Mouse (Mus musculus) kidney, adult 9 months (tissue): Measurements from ENCODE around the gene 4833427G06Rik.

Source experiments
- DNase-seq: peaks from one replicate; pipeline ENCODE4 v3.0.0; 2022

The 4833427G06Rik gene

GRCm38 (mm10) chr9:51060601-51061000 is 41.3 kb downstream of the 4833427G06Rik start, which contains the start of gene Btg4:
Gene Btg4 (plus strand): TSS chr9:51060901.
- DNase-seq = no peak

- no peak for DNase-seq
These were observed 42.8 kb downstream of the 4833427G06Rik start for GRCm38 (mm10) chr9:51058951-51059521.

DNA sequence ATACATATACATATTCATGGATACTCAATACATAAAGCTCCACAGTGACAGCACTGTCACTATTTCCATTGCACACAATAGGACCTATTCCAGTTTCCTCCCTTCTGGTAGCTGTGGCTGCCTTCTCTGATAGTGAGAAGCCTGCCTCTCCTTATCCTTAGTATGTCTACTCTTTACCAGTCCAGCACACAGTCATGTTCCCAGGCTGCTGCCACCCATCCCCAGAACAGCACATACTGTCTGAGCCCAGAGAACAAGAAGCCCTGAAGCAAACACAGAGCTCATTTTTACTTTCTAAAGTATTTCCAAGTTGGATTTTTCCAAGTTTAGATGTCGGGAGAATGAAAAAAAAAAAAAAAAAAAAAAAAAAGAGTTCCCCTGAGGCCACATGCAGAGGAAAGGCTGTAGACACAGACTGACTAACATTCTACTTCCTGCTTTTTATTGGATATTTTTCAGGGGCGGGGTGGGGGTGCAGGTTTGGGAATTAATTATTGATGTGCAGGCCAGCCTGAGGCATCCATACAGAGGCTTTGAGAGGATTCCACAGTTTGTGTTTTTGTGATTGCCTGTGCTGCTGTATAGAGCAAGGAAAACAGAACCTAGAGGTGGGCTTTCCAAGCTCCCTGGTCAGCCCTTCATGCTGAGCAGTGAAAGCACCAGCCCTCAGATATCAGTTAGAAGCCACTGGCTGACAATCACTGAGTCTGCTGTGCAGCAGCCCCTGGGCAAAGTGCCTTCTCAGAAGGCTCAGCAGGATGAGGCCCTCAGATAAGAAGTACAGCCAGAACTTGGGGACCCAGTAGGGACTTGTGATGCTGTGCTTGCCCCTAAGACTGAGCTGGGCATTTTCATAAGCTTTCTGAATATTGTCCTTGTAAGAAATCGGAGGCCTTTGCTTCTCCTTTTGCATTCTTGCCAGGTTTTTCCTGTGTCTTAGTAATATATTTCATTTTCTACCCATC is 45.2 kb downstream of the 4833427G06Rik start:
- peak; percentile 6 for DNase-seq

GRCm38 (mm10) chr9:51052180-51052579 is 49.7 kb downstream of the 4833427G06Rik start:
- peak; percentile 28 for DNase-seq

GRCm38 (mm10) chr9:51042136-51042535 is 59.7 kb downstream of the 4833427G06Rik start:
- DNase-seq = no peak

- DNase-seq = no peak
These were observed 60.3 kb downstream of the 4833427G06Rik start for GRCm38 (mm10) chr9:51041491-51041980.

DNA sequence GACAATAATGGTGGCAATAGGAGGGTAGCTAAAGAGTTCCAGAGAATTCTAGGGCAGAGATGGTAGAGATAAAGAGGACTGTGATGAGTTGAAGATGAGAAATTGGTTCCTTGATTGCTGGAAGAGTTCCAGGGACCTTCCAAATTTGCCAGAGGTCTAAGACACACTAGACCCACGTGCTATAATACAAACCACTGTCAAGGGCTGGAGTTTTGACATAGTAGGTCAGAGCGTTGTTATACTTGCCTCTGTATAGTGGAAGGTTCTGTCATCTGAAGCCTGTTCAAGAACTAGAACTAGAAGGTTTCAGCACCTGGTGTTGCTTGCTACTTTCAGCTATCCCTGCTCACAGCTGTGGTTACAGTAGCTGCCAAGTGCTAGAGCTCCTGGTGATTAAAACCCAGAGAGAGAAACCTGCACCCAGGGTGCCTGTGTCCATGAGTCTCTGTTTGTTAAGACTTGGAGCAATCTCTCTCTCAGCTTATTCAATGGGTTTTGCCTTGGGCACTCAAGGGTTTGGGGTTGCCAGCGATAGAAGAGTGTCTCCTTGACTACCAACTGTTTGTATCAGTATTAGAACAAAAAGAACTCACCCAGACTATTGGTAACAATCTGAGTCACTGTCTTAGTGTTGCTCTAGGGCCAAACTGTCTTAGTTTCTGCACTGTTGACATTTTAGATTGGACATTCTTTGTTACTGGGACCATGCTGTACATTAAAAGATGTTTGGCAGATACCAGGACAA is 68.9 kb downstream of the 4833427G06Rik start:
- DNase-seq = no peak

DNA sequence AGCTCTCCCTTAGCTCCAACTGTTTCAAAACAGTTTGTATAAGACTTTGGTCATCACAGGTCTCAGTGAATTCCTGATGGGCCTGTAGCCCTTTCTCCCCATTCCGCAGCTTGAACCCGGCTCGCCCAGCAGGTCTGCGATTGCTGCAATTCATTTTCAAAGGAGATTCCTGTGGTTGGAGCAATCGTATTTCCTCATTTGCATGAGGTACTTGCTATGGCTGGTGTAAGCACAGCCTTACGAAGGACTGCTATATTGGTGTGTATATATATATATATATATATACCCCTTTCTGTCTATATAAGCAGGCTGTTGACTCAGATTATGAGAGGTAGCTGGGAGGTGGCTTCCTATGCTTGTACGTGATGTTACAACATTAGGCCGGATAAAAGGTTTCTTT is 69.6 kb downstream of the 4833427G06Rik start:
- no peak for DNase-seq

DNA sequence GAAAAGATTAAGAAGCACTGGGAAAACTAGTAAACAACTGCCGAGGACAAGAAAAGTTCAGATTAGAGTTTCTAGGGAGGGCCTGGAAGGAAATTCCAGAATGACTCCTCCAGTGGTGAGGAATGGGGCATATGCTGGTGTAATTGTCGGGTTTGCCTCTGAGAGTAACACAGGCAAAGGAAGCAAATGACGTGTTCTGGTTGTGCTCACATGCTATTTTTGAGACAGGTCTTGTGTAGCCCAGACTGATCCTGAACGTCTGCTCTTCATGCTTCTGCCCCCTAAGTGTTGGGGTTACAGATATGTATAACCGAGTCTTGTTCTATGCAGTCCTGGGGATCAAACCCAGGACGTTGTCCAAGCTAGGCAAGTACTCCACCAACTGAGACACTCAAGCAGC is 70.3 kb downstream of the 4833427G06Rik start:
- DNase-seq = no peak
